Mouse (Mus musculus): ENCODE data around the gene Sgk1.

The Sgk1 gene

DNA sequence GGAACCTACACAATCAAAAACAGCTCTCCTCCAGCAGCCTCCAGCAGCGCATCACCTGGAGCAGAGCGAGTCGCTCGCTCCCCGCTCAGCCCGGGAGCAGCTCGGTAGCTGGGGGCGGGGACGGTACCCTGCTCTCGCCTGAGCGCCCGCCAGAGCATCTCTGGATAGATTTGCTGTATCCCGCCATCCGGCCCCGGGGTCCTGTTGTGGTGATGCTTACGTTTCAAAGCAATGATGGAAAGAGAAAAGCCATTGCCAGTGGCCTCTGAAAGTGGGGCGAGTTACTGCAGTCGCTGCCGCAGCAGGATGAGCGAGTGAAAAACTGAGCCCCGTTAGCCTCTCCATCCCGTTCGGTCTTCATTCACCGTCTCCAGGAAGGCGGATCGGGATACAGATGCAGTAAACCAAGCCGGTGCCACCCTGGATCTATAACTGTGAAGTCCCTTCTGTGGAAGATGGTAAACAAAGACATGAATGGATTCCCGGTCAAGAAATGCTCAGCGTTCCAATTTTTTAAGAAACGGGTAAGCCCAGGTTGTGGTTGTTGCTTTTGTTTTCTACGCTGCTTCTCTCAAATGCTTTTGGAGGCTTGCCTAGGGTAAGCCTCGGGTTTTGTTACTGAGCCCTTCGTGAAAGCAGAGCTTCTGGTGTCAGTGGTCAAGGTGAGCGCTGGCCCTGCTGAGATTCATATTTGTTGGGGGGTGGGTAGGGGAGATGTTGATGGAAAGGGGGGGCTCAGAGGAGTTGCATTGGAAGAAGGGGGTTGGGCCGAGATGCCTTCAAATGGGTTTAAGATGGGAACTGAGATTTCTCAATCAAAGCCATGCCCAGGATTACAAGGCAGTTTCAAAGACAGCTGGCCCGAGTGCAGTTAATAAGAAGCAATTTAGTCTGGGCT, at the start of gene Sgk1:
Sgk1 (plus strand) TSS at position 1 of the 898 bp plus-strand sequence.
- peak; percentile 57 for DNase-seq (ENCODE audit: low spot score)

DNA sequence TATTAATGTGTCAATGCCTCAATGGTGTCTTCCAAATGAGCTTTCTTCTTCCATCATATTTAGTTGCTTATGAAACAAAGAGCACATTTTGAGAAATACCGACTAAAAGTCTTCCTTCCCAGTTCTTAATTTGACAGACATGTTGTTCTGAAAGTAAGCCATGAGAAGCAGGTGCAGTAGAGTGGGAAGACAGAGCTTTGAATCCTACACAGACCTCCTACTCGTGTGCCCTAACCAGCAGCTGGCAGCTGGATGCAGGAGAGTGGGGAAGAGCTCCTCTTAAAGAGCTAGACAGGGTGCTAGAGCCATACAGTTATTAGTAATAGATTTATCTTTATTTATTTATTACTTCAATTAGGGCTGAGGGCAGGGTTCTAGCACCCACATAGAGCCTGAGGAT, 49.7 kb upstream of the Sgk1 start:
- no peak for DNase-seq (ENCODE audit: low spot score)

GRCm38 (mm10) chr10:21833757-21834156, 48.2 kb upstream of the Sgk1 start:
- no peak for DNase-seq (ENCODE audit: low spot score)

DNA sequence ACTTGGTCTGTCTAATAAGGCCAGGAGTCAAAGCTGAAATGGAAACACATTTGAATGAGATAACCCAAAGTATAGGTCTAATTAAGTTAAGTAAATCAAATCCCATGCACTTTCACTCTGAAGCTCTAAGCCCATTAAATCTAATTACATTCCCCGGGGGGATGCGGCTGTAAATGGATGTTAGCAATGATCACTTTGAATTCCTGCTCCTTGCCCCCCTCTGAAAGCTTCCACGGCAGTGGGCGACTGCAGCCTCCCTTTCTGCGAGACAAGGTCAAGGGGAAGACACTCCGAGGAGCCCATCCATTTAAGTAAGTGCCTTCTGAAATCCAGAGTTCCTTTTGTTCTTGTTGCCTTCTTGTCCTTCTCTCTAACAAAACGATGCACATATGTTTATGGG, 46.9 kb upstream of the Sgk1 start:
- peak; percentile 33 for DNase-seq (ENCODE audit: low spot score)

GRCm38 (mm10) chr10:21839248-21840155, 42.5 kb upstream of the Sgk1 start:
- DNase-seq (ENCODE audit: low spot score): peak; percentile 25

DNA sequence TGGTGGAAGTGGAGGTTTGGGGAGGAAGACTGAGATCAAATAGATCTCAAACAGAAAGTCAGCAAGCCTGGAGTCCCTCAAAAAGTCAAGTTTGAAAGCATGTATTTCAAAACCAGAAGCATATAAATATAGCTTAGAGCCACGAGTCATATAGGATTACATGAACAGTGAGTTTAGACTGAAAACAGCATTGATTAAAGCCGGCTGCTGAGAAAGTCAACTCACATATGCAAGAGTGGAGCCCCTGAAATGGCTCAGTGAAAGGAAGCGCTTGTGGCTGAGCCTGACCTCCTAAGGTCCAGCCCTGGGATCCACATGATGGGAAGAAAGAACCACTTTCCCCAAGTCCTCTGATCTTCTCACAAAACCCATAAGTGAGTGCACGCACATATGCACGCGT, 38.7 kb upstream of the Sgk1 start:
- no peak for DNase-seq (ENCODE audit: low spot score)

- DNase-seq (ENCODE audit: low spot score): no peak
Measured at GRCm38 (mm10) chr10:21843861-21844260, 38.1 kb upstream of the Sgk1 start.

DNA sequence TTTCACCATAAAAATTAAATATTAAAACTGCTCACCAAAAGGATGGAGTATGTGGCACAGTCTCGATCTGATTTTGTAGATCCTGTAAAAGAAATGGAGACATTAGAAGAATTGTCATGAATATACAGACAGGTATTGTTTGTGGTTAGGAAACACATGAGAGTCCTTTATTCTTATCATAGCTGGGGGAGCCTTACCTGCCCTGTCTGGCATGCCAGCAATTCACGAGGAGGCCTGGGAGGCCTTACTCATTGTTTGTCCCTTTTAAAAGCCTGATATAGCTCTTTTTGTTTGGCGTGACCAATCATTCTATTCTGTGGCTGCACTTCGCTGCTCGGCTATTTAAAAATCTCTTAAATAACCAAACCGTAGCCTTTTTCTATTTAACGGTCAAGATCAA, 37.6 kb upstream of the Sgk1 start:
- DNase-seq (ENCODE audit: low spot score): no peak

GRCm38 (mm10) chr10:21845601-21846282, 36.2 kb upstream of the Sgk1 start:
- no peak for DNase-seq (ENCODE audit: low spot score)

DNA sequence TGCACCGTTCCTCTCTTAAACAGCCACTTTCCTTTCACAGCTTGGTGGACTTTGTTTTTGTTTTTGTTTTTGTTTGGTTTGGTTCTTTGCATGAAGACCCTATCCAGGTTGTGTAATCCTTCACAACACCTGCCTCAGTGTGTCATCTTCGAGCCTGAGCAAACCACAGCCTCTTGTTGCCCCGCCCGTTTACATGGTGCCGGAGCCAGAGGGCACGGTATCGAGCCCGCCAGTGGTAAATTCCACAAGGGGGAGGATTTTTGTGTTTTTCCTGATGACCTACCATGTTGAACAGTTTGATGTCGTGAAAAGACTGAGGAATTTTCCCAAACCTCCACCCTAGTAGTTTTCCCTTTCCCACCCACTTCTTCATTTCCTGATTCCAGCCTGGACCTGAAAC, 35.6 kb upstream of the Sgk1 start:
- DNase-seq (ENCODE audit: low spot score): no peak

DNA sequence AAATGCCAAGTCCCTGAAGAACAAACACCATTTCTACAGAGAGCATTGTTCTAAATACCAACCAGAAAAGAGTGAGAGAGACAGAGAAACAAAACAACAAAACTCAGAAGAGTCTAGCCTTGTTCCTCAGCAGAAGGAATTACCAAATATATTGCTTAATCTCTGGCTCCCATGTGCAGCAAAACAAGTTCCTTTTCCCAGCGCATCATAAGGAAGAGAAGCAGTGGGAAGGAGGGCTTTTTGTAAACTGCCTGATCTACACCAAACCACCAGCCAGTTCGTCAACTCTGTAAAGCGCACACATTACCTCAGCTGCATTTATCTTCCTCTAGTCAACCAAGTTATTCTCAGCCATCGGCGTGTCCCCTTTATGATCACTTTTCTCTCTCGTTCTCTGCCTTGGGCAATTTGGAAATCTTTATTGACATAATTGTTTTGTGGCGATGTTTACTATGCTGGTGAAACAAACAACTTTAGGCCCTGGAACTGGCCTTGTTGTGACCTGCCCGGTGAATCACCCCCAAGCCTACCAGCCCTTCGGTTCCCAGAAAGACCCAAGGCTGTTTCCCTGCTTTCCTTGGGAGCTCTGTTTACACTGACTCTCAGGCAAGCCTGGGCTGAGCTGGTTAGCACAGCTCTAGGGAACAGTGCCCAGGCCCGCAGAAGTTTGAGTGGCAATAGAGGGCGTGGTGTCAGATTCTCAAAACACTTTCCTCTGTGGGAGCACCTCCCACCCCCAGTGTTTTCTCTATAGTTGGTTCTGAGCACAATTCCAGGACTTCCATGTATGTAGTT, 34.8 kb upstream of the Sgk1 start:
- no peak for DNase-seq (ENCODE audit: low spot score)

- no peak for DNase-seq (ENCODE audit: low spot score)
Measured at GRCm38 (mm10) chr10:21847931-21848670, 33.9 kb upstream of the Sgk1 start.

DNA sequence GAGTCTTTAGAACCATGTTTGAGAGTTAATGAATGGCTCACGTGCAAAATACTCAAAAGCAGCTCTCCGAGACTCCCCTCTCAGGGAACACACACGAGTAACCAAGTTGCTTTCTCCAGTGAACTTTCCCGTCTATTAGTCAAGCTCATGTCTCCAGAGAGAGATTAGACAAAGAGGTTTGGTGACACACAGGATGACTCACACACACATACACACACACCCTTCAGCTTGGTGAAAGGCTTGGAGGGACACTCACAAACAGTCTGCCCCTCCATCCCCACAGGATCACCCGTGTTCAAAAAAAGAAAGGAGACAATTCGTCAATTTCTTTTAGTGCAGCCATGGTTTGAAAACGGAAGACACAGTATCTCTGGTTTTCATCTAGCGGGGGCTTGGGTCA, 32.7 kb upstream of the Sgk1 start:
- DNase-seq (ENCODE audit: low spot score): no peak

DNA sequence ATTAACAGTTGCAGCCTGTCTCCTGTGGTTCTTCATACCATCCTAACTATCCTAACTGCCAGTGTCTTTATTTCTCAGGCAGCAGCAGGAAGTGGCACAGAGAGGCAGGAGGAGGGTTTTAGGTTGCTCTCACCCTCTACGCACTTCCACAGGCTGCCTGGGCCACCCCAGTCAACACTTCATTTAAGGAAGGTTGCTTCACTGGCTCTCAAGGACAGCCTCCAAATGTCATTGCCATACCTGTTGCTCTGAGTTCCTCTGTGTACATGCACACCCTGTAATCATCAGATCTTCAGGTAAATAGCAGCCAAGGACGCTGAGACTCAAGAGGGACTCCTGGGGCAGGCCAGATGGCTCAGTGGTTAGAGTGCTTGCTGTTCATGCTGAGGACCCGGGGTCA, 31.7 kb upstream of the Sgk1 start:
- no peak for DNase-seq (ENCODE audit: low spot score)

GRCm38 (mm10) chr10:21853122-21853521, 28.9 kb upstream of the Sgk1 start:
- no peak for DNase-seq (ENCODE audit: low spot score)

DNA sequence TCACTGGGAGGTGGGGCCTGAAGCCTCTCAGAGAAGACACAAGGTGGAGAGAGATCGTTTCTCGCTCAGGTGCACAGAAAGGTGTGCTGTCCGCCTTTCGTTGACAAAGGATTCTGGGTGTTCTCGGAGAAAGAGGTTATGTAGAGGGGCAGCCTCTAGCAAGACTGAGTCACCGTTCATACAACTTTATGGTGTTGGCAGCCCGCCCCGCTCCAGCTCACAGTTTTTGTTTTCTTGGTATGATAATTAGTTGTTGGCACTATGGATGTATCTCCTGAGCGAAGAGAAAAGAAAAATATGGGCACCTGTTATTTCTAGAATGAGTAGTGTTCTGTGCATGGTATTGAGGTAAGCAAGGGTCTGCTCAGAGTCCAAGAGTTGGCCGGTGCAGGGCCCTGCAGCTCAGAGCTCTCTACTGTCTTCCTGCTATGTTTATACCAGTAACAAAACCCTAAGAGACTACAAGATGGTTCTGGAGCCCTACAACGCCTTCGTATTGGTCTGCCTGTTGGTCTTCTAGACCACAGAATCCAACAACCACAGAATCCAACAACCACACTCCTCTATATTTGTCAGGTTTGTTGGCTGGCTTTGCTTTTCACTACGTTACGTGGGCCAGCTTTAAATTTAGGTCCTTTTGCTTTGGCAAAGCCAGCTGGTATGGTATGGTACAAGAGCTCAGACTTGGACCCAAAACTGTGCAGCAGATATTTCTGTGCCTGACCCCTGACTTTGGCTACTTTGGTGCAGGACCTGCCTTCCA, 28.2 kb upstream of the Sgk1 start:
- DNase-seq (ENCODE audit: low spot score): no peak

DNA sequence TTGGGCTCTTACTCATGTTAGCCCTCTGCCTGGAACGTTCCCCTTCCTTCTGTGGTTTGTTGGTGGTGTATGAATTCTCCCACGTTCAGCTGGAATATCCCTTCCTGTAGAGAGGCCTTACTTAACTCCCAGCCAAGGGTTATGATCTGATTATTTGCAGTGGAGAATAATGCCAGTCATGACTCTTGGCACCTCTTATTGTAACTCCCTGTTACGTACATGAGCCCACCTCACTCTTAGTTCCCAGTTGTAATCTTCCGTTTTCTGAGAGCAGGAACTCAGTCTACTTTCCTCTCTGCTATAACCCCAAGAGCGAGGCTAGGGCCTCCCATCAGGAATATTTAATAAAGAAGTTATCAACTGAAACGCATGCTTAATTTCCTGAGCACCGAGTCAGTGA, 26.6 kb upstream of the Sgk1 start:
- no peak for DNase-seq (ENCODE audit: low spot score)

GRCm38 (mm10) chr10:21857676-21858075, 24.3 kb upstream of the Sgk1 start:
- DNase-seq (ENCODE audit: low spot score): no peak

DNA sequence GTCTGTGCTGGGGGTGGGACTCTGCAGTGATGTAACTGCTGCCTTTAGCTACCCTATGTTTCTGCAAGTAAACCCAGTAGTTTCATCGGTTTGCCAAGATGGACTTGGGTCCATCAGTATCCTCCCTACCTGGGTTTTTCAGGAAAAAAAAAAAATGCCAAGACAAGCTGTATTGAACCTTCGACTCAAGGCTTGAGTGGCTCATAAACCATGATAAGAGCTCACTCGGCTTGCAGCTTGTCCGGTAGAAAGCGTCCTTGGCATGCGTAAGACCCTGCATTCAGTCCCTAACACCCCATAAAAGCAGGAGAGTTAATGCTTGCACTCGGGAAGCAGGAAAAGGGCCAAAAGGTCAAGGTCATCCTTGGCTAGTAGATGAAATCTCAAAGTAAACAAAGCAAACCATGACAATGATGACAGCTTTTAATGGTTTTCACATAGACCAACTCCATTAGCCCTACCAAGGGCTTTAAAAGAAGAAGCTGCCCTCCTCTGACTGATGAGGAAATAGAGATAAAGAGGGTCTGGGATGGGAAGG, 23.5 kb upstream of the Sgk1 start:
- DNase-seq (ENCODE audit: low spot score): no peak

GRCm38 (mm10) chr10:21866504-21866903, 15.5 kb upstream of the Sgk1 start:
- no peak for DNase-seq (ENCODE audit: low spot score)
